Mouse (Mus musculus) urinary bladder, postnatal 14 days (tissue): ENCODE data around the gene Gh.

Experiments used
- DNase-seq: peaks from one replicate; pipeline ENCODE4 v3.0.0; 2021; ENCODE audit warnings: low spot score

The Gh gene

DNA sequence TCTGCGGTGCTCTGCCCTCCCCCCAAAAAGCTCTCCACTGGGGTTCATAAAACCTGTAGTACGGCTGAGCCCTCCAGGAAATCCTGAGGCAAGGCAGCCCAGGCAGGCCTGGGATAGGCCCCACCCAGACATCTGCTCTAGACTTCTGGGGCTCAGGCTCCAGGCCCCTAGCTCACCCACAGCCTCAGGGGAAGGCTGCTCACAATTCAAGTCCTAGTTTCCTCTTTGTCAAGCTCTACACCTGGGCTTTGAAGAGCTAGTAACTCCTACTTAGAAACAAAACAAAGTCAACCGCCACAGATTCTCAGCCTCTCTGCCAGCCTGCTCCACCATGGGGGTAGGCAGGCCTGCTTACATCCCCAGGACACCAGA lies 32.6 kb downstream of the Gh start:
- peak; percentile 48 for DNase-seq

DNA sequence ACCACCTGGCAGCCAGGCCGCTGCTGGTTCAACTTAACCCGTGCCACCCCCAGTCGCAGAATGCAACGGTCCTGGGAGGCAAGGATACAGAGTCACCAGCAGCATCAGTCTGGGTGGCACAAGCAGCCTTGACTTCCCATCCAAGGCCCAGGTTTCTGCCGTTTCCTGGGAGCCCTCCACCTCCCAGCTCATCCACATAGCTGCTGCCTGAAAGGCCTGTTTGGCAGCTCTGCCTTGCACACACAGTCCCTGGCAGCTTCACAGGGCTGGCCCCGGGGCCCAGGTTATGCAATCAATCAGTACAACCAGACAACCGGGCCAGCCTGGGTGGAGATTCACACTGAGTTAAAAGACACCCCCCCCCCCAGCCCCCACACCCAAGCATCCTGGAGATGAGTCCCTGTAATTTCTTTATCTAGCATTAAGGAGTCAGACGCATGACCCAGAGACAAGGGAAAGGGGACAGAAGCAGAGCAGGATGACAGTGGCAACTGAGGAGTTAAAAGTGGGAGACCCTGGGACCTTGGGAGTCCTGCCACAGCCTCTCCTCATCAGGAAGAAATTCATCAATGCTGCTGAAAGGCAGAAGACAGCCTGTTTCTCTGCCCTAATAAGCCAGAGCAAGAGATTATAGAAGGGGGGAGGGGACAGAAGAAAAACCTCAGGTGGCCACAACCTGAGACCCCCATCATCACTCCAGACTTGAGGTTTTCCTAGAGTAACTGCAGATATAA lies 33.2 kb downstream of the Gh start:
- DNase-seq = peak; percentile 91

DNA sequence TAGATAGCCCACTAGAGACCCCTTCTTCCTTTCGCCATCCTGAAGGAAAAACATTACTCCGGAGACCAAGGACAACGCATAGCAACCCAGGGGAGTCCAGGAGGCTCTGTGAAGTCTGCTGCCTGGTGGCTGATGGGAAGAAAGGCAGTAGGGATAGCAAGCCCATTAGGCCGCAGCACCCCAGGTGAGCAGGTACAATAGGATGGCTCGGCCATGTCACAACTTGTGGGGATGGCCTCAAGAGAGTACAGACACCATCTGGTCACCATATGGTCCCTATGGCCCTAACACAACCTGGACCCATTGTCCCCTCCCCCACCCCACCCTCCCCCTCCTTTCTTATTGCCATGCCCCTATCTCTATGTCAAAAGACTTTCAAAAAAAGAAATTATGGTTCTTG lies 33.8 kb downstream of the Gh start:
- DNase-seq = no peak

DNA sequence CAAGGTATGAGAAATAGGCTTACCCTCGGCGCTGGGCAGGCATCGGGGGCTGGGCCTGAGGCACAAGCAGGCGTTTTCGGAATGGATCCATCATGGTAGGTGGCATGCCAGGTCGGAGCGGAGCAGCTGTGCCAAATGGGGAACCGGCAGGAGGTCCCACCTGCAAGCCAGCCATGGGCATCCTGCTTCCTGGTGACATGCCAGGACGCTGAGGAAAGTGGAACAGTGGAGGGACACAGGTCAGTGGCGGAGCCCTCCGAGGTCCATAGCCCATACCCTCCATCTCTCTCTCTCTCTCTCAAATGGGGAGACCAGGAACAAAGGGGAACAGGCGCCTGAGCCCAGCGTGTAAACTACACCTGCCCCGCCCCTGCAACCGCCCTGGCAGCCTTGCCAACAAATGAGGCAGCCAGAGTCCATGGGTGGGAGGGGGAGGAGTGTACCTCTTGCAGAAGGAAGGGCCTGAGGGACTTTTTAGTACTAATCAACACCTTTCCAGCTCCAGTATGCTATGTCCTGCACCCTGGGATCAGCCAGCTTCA lies 34.3 kb downstream of the Gh start:
- peak; percentile 80 for DNase-seq

DNA sequence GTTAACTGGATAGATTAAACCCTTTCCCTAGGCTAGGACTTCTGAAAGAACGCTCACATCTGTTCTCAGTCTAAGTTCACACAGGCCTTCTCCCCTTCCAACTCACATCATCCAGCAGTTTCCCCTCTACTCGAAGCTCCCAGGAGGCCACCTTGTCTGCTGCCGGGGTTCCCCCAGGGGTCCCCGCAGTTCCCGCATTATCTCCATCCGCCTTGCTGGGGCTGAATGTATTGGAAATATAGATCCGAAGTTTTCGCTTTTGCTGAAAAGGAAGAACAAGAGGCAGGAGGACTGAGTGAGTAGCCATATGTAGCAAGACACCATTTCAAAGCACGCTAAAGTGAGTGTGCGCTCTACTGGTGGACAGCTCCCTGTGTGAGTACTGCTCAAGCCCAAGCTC lies 35.2 kb downstream of the Gh start:
- no peak for DNase-seq

DNA sequence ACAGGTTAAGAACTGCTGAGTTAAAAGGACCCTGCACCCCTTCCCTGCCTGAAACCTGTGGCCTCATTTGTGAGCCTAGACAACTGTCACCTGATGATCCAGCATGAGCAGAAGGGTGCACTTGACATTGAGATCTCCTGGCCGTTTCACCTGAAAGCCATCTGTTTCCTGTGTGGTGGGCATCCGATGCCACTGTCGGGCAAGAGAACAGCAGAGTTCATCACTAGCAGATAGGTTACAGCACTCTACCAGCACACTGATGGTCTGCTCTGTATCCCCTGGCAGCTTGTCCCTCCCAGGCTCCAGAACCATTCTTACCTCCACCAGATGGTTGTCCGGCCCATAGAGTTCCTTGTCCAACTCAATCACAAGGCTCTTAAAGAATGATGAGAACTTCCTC lies 36.1 kb downstream of the Gh start:
- no peak for DNase-seq

DNA sequence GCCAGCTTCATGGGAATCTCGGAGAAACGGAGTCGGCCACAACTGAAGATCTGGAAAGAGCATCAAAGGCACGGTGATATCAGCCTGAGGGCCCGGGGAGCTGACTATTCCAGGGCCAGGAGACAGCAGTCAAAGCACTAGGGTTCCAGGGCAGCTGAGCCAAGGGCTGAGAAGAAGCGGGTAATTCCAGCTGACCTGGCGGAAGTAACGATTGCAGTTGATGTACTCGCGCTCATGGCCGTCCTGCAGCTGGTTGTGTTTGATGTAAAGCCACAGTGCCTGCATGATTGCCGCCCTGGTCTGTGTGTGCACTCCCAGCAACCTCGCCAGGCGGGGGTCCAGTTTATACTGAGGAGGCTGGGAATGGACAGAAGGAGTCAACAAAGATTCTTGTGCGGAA lies 36.7 kb downstream of the Gh start:
- DNase-seq = no peak

DNA sequence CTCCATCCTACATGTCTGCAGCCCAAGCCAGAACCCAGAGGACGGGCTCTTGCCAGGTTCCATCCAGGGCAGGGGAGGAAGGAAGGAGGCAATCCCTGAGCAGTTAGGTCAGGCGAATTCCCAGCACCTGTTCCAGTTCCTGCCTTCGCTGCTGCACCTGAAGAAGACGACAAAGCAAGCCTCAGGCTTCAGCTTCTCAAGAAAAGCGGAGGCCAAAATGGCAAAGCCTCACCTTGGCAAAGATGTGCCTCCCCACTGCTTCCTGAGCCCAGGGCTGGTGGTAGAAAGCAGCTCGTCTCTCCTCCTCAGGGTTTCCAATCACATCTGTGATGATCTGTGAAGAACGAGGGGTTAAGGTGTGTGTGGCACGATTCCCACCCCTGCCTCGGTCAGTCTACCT lies 37.7 kb downstream of the Gh start:
- DNase-seq = no peak

DNA sequence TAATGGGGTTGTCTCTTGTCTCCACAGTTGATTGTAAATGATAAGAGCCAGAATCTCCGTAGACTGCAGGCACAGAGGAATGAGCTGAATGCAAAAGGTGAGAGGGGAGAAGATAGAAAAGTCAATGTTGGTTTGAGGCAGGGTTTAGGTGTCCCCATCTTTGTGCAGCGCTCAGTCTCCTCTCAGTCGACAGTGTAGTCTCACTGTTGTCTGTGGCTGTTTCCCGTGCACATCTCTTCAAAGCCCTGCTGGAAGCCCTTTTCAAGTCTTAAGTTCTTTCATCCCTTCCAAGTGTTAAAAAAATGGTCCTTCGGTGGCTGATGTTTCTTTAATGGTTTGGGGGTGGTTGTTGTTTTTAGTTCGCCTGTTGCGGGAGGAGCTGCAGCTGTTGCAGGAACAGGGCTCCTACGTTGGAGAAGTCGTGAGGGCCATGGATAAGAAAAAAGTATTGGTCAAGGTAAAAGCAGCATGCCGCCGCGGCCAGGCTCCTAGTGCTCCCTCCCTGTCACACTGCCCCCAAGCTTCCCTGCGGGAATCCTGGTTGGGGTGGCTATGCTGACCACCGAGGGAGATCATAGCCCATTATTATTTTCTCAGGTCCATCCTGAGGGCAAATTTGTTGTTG lies 40.7 kb downstream of the Gh start:
- no peak for DNase-seq

DNA sequence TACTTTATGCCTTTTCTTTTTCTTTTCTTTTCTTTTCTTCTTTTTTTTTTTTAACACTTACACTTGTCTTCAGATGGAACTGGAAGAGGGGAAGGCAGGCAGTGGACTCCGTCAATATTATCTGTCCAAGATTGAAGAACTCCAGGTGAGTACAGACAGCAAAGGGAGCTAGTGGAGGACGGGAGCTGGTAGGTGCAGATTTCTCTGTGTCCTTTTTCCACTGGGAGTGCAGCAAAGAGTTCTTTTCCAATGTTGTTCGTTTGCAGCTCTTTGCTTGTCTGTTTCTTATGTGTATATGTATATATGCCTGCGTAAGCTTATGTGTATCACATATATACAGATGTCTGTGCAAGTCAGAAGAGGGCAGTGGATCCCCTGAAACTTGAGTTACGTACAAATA lies 44.9 kb downstream of the Gh start:
- no peak for DNase-seq

DNA sequence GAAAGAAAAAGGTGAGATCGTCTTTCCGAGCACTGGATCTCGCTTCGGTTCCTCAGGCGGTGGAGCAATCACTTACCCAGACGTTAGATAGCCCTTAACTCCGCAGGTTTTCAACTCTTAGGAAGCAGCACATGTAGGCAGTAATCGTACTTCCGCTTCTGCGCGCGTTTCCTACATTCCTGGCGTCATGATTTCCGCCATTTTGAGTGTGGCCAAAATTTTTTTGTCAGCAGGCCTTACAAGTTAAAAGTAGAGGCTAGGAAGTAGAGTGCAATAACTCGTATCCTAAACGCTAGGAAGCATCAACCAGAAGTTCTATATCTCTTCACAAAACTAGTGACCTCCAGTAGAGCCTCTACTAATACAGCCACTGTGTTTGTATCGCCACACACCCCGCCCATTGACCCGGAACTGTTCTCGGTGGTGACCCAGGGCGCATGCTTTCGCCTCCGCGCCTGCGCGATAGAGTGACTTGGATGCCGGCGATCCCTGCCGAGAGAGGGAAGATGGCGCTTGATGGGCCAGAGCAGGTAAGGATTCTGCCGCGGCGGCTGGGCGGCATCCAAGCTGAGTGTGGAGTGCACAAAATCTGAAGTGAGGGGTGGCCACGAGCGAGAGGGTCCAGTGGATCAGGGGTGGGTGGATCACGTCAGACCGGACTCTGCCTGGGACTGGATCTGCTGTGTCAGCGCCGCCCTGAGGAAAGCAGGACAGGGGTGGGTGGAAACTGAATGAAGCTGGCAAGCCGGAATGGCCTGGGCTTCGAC lies 45.8 kb downstream of the Gh start, which contains the start of the genes Ftsj3 and Psmc5:
Gene Ftsj3, minus strand, starts transcription at position 395 of the 767 bp plus-strand sequence.
Gene Psmc5, plus strand, starts transcription at position 470 of the 767 bp plus-strand sequence.
- peak; percentile 98 for DNase-seq

DNA sequence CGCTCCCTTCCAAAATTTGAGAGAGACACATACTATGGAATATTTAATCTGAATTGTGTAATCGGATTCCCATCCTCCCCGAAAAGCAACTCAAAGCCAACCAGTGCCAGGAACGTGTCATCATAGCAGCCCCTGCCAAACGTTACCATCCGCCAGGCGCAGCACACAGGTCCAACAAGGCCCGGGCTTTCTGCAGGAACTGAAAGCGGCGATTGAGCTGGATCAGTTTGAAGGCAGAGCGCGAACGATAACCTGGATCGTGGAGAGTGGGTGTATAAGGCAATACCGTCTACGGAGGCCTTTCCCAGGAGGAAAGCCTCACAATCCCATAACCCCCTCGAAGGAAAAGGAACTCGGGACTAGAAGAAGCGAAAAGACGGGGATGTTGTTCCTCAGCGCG lies 46.5 kb downstream of the Gh start:
- no peak for DNase-seq

DNA sequence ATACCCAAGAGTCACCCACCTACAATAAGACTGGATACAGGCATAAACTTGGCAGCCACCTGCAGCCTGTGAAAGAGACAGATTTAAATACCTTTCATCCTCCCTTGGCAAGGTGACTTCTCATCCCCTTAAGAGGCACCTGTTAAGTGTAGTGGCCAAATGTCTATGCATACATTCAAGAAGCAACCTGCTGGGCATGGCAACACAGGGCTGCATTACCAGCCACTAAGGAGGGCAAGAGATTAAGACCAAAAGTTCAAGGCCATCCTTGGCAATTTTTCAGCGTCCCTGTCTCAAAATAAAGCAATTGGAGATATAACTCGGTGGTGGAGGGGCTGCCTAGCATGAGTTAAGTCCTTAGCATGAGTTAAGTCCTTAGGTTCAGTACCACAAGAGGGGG lies 46.9 kb downstream of the Gh start:
- no peak for DNase-seq
